Mouse (Mus musculus): ENCODE data around the gene Zfp366. TPM values are rescaled to one million over a fixed set of nuclear protein-coding genes. Genes with fewer than 3 reads are reported as not detected.
"Not testable (repeated sequence)": the region's sequence is repeated elsewhere in the genome, so short reads cannot be mapped to it uniquely, and the experiment has no call there.

The Zfp366 gene
- polyA plus RNA-seq, 1 experiment from 2014 or later = 1.3 TPM

- no peak for TF ChIP-seq CTCF (IDR thresholded peaks at IDR 0.05; ENCODE audit: low read depth)
- Histone ChIP-seq H3K36me3 (ENCODE audit: insufficient read depth) (no peaks in the 10 kb centered on the region), H3K9ac (no peak overlapping the region), H3K27me3 (ENCODE audit: insufficient read depth, low read length) (no peaks in the 10 kb centered on the region), H3K4me3 (ENCODE audit: low read depth, low read length) (no peak overlapping the region), H3K4me1 (ENCODE audit: insufficient read depth) (no peaks in the 10 kb centered on the region), H3K27ac (ENCODE audit: low read depth) (no peak overlapping the region), H3K4me2 (no peak overlapping the region), H3K9me3 (ENCODE audit: low read depth, low read length) (no peaks in the 10 kb centered on the region)
- WGBS = 62% methylated on average over 6 of the region's 6 CpGs
- DNase-seq = peak; percentile 72
- ATAC-seq (ENCODE audit: insufficient read depth) = no peak; the same call in 1 of the 2 replicates
These were observed 15.2 kb upstream of the Zfp366 start for GRCm38 (mm10) chr13:99169401-99169800.

- Histone ChIP-seq H3K4me2 (no peak overlapping the region), H3K36me3 (ENCODE audit: insufficient read depth) (no peaks in the 10 kb centered on the region), H3K4me3 (ENCODE audit: low read depth, low read length) (no peak overlapping the region), H3K27ac (ENCODE audit: low read depth) (no peak overlapping the region), H3K27me3 (ENCODE audit: insufficient read depth, low read length) (no peaks in the 10 kb centered on the region), H3K9ac (no peak overlapping the region), H3K9me3 (ENCODE audit: low read depth, low read length) (no peaks in the 10 kb centered on the region), H3K4me1 (ENCODE audit: insufficient read depth) (no peaks in the 10 kb centered on the region)
- ATAC-seq (ENCODE audit: insufficient read depth) = no peak
- WGBS = 37% methylated on average over 2 of the region's 2 CpGs
- DNase-seq = peak; percentile 77
- peak; percentile 44 for TF ChIP-seq CTCF (IDR thresholded peaks at IDR 0.05; ENCODE audit: low read depth)
These were observed 14.3 kb upstream of the Zfp366 start for GRCm38 (mm10) chr13:99170337-99170736.

- Histone ChIP-seq H3K4me1 (ENCODE audit: insufficient read depth) (no peaks in the 10 kb centered on the region), H3K9ac (no peak overlapping the region), H3K4me3 (ENCODE audit: low read depth, low read length) (no peak overlapping the region), H3K4me2 (no peak overlapping the region), H3K36me3 (ENCODE audit: insufficient read depth) (no peaks in the 10 kb centered on the region), H3K9me3 (ENCODE audit: low read depth, low read length) (no peaks in the 10 kb centered on the region), H3K27ac (ENCODE audit: low read depth) (no peak overlapping the region), H3K27me3 (ENCODE audit: insufficient read depth, low read length) (no peaks in the 10 kb centered on the region)
- no peak for TF ChIP-seq CTCF (IDR thresholded peaks at IDR 0.05; ENCODE audit: low read depth)
- no peak for DNase-seq
- no peak for ATAC-seq (ENCODE audit: insufficient read depth)
- 22% methylated on average over 4 of the region's 4 CpGs for WGBS
These were observed 10.8 kb upstream of the Zfp366 start for GRCm38 (mm10) chr13:99173849-99174248.

- WGBS = 86% methylated on average over 3 of the region's 3 CpGs
- DNase-seq; H3K4me1 ChIP-seq (ENCODE audit: insufficient read depth); H3K36me3 ChIP-seq (ENCODE audit: insufficient read depth); ATAC-seq (ENCODE audit: insufficient read depth); H3K27ac ChIP-seq (ENCODE audit: low read depth); H3K4me2 ChIP-seq; H3K4me3 ChIP-seq (ENCODE audit: low read depth, low read length); H3K9me3 ChIP-seq (ENCODE audit: low read depth, low read length); H3K9ac ChIP-seq; H3K27me3 ChIP-seq (ENCODE audit: insufficient read depth, low read length): not testable (repeated sequence)
These were observed 1.8 kb upstream of the Zfp366 start for GRCm38 (mm10) chr13:99182828-99183227.

- no peak for TF ChIP-seq CTCF (IDR thresholded peaks at IDR 0.05; ENCODE audit: low read depth)
- H3K27me3 ChIP-seq (ENCODE audit: insufficient read depth, low read length) = no peaks in the 10 kb centered on the region
- no peak; the same call in 1 of the 2 replicates for ATAC-seq (ENCODE audit: insufficient read depth)
- H3K9ac ChIP-seq = no peak overlapping the region
- no peak for DNase-seq
- peaks cover 3% of the 10 kb centered on the region; the same call in 1 of the 2 replicates for H3K4me1 ChIP-seq (ENCODE audit: insufficient read depth)
- H3K36me3 ChIP-seq (ENCODE audit: insufficient read depth) = no peaks in the 10 kb centered on the region
- WGBS = 72% methylated on average over 3 of the region's 3 CpGs
- no peaks in the 10 kb centered on the region for H3K9me3 ChIP-seq (ENCODE audit: low read depth, low read length)
- H3K27ac ChIP-seq (ENCODE audit: low read depth) = no peak overlapping the region
- no peak overlapping the region for H3K4me3 ChIP-seq (ENCODE audit: low read depth, low read length)
- H3K4me2 ChIP-seq = no peak overlapping the region
These were observed 1.2 kb upstream of the Zfp366 start for GRCm38 (mm10) chr13:99183257-99183895.

GRCm38 (mm10) chr13:99185573-99185972 is 950 bp downstream of the Zfp366 start:
- Histone ChIP-seq H3K4me1 (ENCODE audit: insufficient read depth) (peaks cover 3% of the 10 kb centered on the region; the same call in 1 of the 2 replicates), H3K4me2 (peak overlapping the region; percentile 43), H3K9ac (no peak overlapping the region), H3K9me3 (ENCODE audit: low read depth, low read length) (no peaks in the 10 kb centered on the region), H3K27ac (ENCODE audit: low read depth) (no peak overlapping the region), H3K36me3 (ENCODE audit: insufficient read depth) (no peaks in the 10 kb centered on the region), H3K27me3 (ENCODE audit: insufficient read depth, low read length) (no peaks in the 10 kb centered on the region), H3K4me3 (ENCODE audit: low read depth, low read length) (peak overlapping the region; percentile 13; the same call in 1 of the 2 replicates)
- 66% methylated on average over 10 of the region's 10 CpGs for WGBS
- TF ChIP-seq CTCF (IDR thresholded peaks at IDR 0.05; ENCODE audit: low read depth) = no peak
- no peak for DNase-seq
- ATAC-seq (ENCODE audit: insufficient read depth) = no peak

GRCm38 (mm10) chr13:99186138-99186853 is 1.7 kb downstream of the Zfp366 start:
- 87% methylated on average over 10 of the region's 10 CpGs for WGBS
- Histone ChIP-seq H3K9me3 (ENCODE audit: low read depth, low read length) (no peaks in the 10 kb centered on the region), H3K27me3 (ENCODE audit: insufficient read depth, low read length) (no peaks in the 10 kb centered on the region), H3K4me2 (peak overlapping the region; percentile 43), H3K27ac (ENCODE audit: low read depth) (no peak overlapping the region), H3K4me1 (ENCODE audit: insufficient read depth) (peaks cover 3% of the 10 kb centered on the region; the same call in 1 of the 2 replicates), H3K9ac (no peak overlapping the region), H3K4me3 (ENCODE audit: low read depth, low read length) (no peak overlapping the region), H3K36me3 (ENCODE audit: insufficient read depth) (no peaks in the 10 kb centered on the region)
- no peak for DNase-seq
- TF ChIP-seq CTCF (IDR thresholded peaks at IDR 0.05; ENCODE audit: low read depth) = no peak
- ATAC-seq (ENCODE audit: insufficient read depth) = no peak

Data from lung, embryonic 14.5 days (tissue).